Mouse (Mus musculus) testis, adult 2 months (tissue): ENCODE measurements around the gene Doc2b.

Experiments used
- CTCF ChIP-seq: fragments of 200-500 bp; IDR thresholded peaks from 2 replicates; pipeline ENCODE4 v1.5.1; 2012; ENCODE audit warnings: low read depth, mild to moderate bottlenecking, inconsistent platforms, low read length, moderate library complexity; ENCODE audit not compliant: control insufficient read depth, insufficient read depth, insufficient replicate concordance
- POLR2A ChIP-seq: fragments of 200-500 bp; IDR thresholded peaks from 2 replicates; pipeline ENCODE4 v1.6.1; 2012; ENCODE audit warnings: low read depth, mild to moderate bottlenecking, inconsistent platforms, low read length, moderate library complexity; ENCODE audit not compliant: control insufficient read depth

- TF ChIP-seq CTCF: no peak
- no peak for TF ChIP-seq POLR2A
Measured at GRCm38 (mm10) chr11:75738477-75738821, 57.4 kb downstream of the Doc2b start.
